Mouse (Mus musculus) thymus, adult 2 months (tissue): ENCODE results near the gene Vac14.

Experiments used
- CTCF ChIP-seq: fragments of 200-500 bp; IDR thresholded peaks from 2 replicates; pipeline ENCODE4 v1.5.1; 2012; ENCODE audit warnings: mild to moderate bottlenecking, control low read depth, low read length, moderate library complexity, borderline replicate concordance; ENCODE audit not compliant: control insufficient read depth, poor library complexity, insufficient read depth; ENCODE audit errors: extremely low read depth
- POLR2A ChIP-seq: fragments of 200-500 bp; IDR thresholded peaks from 2 replicates; pipeline ENCODE4 v1.6.1; 2012; ENCODE audit warnings: mild to moderate bottlenecking, low read length, control low read depth, moderate library complexity; ENCODE audit not compliant: control insufficient read depth, poor library complexity, insufficient read depth; ENCODE audit errors: extremely low read depth

DNA sequence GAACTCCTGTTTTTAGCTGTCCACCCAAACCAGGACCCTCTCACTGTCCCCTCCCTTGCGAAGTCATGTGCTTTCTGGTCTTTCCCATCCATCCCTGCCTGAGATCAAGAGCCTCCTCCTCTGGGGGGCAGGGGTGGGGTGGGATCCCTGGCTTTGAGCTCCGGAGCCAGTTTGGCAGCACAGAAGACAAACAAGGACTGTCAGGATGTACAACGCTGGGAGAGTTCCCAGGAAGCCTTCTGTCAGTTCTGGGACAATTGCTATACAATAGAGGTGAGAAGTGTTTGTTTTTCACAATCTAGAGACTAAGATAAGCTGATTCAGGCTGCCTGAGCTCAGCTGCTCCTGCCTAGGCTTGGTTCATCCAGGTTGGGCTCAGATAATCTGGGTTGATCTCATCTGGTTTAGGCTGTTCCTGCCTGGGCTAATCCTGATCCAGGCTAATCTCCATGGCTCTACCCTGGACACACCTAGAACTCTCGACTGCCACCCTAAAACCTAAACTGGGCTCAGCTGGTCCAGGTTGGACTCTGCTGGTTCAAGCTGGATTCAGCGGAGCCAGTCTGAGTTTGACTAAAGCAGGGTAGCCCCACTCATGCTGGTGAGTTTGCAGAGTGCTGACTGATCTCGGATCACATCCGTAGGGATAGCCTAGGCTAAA, 142.0 kb downstream of the Vac14 start:
- TF ChIP-seq CTCF (no peak), POLR2A (no peak)
